Mouse (Mus musculus): ENCODE results near the gene Tgfbr3l. TPM values are rescaled to one million over a fixed set of nuclear protein-coding genes. Genes with fewer than 3 reads are reported as not detected.

The Tgfbr3l gene
- total and polyA plus RNA-seq, 2 experiments = 4.2 to 35.1 TPM

DNA sequence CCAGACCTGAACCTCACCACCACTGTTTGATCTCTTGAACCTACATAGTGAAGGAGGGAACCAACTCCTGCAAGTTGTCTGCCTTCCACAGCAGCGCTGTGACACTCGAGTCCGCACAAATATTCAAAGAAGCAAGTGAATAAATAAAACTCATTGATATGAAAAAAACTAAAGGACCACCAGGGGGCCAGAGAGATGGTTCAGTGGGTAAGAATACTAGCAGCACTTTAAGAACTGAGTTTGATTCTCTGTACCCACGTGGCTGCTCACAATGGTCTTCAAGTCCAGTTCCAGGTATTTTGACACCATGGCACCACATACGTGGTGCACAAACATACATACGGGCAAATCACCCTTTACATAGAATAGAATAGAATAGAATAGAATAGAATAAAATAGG lies 36.9 kb upstream of the Tgfbr3l start:
- WGBS = 84% methylated on average over 6 of the region's 6 CpGs
- Histone ChIP-seq H3K36me3 (ENCODE audit: control insufficient read depth, insufficient read depth, low read length) (no peaks in the 10 kb centered on the region), H3K9ac (ENCODE audit: low read depth, low read length) (no peak overlapping the region), H3K27ac (replicated peaks; ENCODE audit: insufficient read depth, low read depth, low read length) (no peak overlapping the region), H3K27me3 (ENCODE audit: control insufficient read depth, insufficient read depth, low read length) (no peaks in the 10 kb centered on the region; the same call in 1 of the 2 replicates), H3K79me2 (ENCODE audit: control insufficient read depth, insufficient read depth, low read length) (no peaks in the 10 kb centered on the region), H3K4me3 (ENCODE audit: insufficient read depth, low read depth, low read length) (no peak overlapping the region), H3K4me1 (ENCODE audit: control insufficient read depth, insufficient read depth, low read length) (peaks cover 11% of the 10 kb centered on the region)
- DNase-seq (ENCODE audit: extremely low read depth, low read depth, low spot score) = no peak
- TF ChIP-seq POLR2A (IDR thresholded peaks at IDR 0.05; ENCODE audit: extremely low read depth, insufficient read depth, low read length) (no peak), CTCF (IDR thresholded peaks at IDR 0.05; ENCODE audit: low read depth, low read length) (no peak)

DNA sequence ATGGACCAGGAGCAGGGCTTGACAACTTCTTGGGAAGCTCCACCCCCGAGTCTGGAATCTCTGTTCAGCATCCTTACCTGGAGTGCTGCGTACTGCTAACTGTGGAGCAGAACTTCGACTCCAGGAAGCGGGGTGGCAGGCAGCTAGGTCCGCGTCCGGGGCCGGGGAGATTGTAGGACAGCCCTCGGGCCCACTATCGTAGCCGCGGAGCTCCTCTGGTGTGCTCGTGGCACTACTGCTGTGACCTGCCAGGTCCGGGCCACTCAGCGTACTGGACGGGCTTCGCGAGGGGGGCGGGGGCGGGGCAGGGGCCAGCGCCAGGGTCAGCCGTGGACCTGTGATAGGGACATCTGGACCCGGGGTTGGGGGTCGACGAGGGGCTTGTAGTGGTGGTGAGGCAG lies 35.2 kb upstream of the Tgfbr3l start:
- Histone ChIP-seq H3K4me3 (ENCODE audit: insufficient read depth, low read depth, low read length) (peak overlapping the region; percentile 39; the same call in 1 of the 2 replicates), H3K9ac (ENCODE audit: low read depth, low read length) (peak overlapping the region; percentile 42), H3K36me3 (ENCODE audit: control insufficient read depth, insufficient read depth, low read length) (no peaks in the 10 kb centered on the region), H3K27me3 (ENCODE audit: control insufficient read depth, insufficient read depth, low read length) (peaks cover 11% of the 10 kb centered on the region), H3K27ac (replicated peaks; ENCODE audit: insufficient read depth, low read depth, low read length) (no peak overlapping the region), H3K79me2 (ENCODE audit: control insufficient read depth, insufficient read depth, low read length) (no peaks in the 10 kb centered on the region), H3K4me1 (ENCODE audit: control insufficient read depth, insufficient read depth, low read length) (peaks cover 11% of the 10 kb centered on the region)
- no peak for DNase-seq (ENCODE audit: extremely low read depth, low read depth, low spot score)
- no peak for TF ChIP-seq CTCF (IDR thresholded peaks at IDR 0.05; ENCODE audit: low read depth, low read length)
- TF ChIP-seq POLR2A (IDR thresholded peaks at IDR 0.05; ENCODE audit: extremely low read depth, insufficient read depth, low read length) = no peak
- under 1% methylated on average over 25 of the region's 25 CpGs for WGBS

DNA sequence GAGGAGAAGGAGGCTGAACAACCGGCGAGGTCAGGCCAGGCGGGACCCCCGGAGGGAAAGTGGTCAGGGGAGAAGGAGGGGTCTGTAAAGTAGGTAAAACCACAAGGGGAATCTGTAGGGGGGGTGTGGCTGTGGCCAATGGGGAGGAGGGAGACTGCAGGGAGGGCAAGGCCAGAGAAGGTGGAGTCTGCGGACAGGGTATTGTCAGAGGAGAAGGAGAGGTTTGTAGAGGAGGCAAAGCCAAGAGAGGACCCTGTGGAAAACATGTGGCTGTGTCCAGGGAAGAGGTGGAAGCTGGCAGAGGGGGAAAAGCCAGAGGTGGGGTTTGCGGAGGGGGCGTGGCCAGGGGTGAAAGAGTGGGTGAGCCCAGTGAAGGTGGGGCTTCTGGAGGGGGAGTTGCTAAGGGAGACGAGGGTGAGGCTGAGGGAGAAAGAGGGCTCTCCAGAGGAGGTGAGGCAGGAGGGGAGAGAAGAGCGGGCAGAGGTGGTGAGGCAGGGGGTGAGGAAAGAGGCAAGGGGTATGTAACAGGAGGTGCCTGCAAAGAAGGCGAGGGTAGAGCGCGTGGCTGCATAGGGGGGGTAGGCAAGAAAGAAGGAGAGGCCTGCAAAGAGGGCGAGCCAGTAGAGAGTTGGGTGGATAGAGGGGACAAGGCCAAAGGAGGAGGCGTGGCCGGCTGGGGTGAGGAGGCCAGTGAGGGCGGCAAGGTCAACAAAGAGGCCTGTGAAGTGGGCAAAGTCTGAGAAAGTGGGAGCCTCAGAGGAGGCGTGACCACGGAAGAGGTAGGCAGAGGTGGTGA lies 34.6 kb upstream of the Tgfbr3l start:
- 2% methylated on average over 18 of the region's 18 CpGs for WGBS
- Histone ChIP-seq H3K9ac (ENCODE audit: low read depth, low read length) (peak overlapping the region; percentile 29), H3K36me3 (ENCODE audit: control insufficient read depth, insufficient read depth, low read length) (no peaks in the 10 kb centered on the region), H3K27ac (replicated peaks; ENCODE audit: insufficient read depth, low read depth, low read length) (0 out of 2 replicates have a peak overlapping the region, but pooled peaks have one; percentile 8), H3K4me3 (ENCODE audit: insufficient read depth, low read depth, low read length) (peak overlapping the region; percentile 39), H3K4me1 (ENCODE audit: control insufficient read depth, insufficient read depth, low read length) (peaks cover 11% of the 10 kb centered on the region), H3K27me3 (ENCODE audit: control insufficient read depth, insufficient read depth, low read length) (peaks cover 11% of the 10 kb centered on the region), H3K79me2 (ENCODE audit: control insufficient read depth, insufficient read depth, low read length) (no peaks in the 10 kb centered on the region)
- TF ChIP-seq POLR2A (IDR thresholded peaks at IDR 0.05; ENCODE audit: extremely low read depth, insufficient read depth, low read length) = no peak
- TF ChIP-seq CTCF (IDR thresholded peaks at IDR 0.05; ENCODE audit: low read depth, low read length) = no peak
- peak; percentile 74 for DNase-seq (ENCODE audit: extremely low read depth, low read depth, low spot score)

DNA sequence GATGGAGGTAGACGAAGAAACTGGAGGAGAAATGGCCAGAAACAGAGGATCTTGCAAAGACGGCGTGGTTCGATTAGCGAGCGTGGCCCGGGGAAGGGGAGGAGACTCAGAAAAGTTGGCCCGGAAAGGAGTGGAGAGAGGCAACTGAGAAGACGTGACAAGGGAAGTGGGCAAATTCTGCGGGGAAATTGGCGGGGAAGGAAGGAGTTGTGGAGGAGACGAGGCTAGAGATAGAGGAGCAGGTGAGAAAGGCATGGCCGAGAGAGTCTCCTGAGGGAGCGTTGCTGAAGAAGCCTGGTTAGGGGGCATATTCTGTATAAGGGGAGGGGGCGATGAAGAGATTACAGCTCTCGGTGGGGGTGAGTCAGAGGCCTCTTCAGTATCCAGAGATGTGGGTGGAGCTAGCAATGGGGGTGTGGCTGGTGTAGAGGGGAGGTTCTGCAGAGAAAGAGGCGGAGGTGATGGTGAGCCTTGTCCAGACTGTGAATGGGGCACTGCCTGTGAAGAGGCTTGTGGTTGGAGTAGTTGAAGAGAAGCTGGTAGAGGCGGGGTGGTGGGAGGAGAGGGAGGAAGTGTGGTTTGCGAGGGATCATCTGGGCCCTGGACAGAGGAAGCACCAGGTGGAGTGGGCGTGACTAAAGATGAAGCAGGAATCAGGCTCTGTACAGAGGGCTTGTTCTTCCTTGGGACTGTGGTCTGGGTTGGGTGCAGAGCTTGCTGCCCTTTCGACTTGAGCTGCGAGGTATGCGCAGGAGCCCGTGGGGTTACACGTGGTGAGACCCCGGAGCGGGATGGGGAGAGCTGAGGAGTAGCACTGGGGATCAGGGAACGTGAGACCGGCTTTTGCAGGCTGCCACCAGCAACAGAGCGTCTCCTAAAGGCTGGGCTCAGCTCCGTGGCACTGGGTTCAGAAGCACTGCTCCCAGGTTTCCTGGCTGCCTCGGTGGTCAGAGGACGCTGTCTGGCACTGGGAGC lies 33.7 kb upstream of the Tgfbr3l start:
- H3K4me3 ChIP-seq (ENCODE audit: insufficient read depth, low read depth, low read length) = peak overlapping the region; percentile 39
- peaks cover 11% of the 10 kb centered on the region for H3K27me3 ChIP-seq (ENCODE audit: control insufficient read depth, insufficient read depth, low read length)
- no peaks in the 10 kb centered on the region for H3K36me3 ChIP-seq (ENCODE audit: control insufficient read depth, insufficient read depth, low read length)
- TF ChIP-seq POLR2A (IDR thresholded peaks at IDR 0.05; ENCODE audit: extremely low read depth, insufficient read depth, low read length) (no peak), CTCF (IDR thresholded peaks at IDR 0.05; ENCODE audit: low read depth, low read length) (no peak)
- peak; percentile 65 for DNase-seq (ENCODE audit: extremely low read depth, low read depth, low spot score)
- no peaks in the 10 kb centered on the region for H3K79me2 ChIP-seq (ENCODE audit: control insufficient read depth, insufficient read depth, low read length)
- peaks cover 11% of the 10 kb centered on the region for H3K4me1 ChIP-seq (ENCODE audit: control insufficient read depth, insufficient read depth, low read length)
- 14% methylated on average over 33 of the region's 33 CpGs for WGBS
- no peak overlapping the region for H3K27ac ChIP-seq (replicated peaks; ENCODE audit: insufficient read depth, low read depth, low read length)
- H3K9ac ChIP-seq (ENCODE audit: low read depth, low read length) = peak overlapping the region; percentile 29

DNA sequence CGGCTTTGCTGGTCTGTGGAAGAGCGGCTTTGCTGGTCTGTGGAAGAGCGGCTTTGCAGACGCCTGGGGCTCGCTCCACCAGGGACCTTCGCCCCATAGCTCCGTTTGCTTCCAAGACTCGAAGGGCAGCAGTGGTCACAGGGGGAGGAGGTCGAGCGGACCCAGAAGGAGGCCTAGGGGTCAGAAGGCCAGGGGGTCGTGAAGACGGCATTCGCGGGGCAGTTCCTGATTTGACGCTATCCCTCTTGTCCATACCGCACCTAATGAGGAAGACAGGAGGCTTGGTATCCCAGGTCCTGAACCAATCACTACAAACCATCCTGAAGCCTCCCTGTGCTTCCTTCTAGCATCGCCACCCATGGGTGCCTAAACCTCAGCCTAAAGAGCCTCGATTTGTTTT lies 31.7 kb upstream of the Tgfbr3l start:
- no peak overlapping the region for H3K4me3 ChIP-seq (ENCODE audit: insufficient read depth, low read depth, low read length)
- TF ChIP-seq CTCF (IDR thresholded peaks at IDR 0.05; ENCODE audit: low read depth, low read length) (no peak), POLR2A (IDR thresholded peaks at IDR 0.05; ENCODE audit: extremely low read depth, insufficient read depth, low read length) (no peak)
- peaks cover 11% of the 10 kb centered on the region for H3K27me3 ChIP-seq (ENCODE audit: control insufficient read depth, insufficient read depth, low read length)

More for the DNA sequence above, 31.7 kb upstream of the Tgfbr3l start:
- H3K9ac ChIP-seq (ENCODE audit: low read depth, low read length) = no peak overlapping the region
- no peak for DNase-seq (ENCODE audit: extremely low read depth, low read depth, low spot score)
- no peaks in the 10 kb centered on the region for H3K79me2 ChIP-seq (ENCODE audit: control insufficient read depth, insufficient read depth, low read length)
- no peaks in the 10 kb centered on the region for H3K36me3 ChIP-seq (ENCODE audit: control insufficient read depth, insufficient read depth, low read length)
- no peak overlapping the region for H3K27ac ChIP-seq (replicated peaks; ENCODE audit: insufficient read depth, low read depth, low read length)
- 33% methylated on average over 18 of the region's 18 CpGs for WGBS
- peaks cover 11% of the 10 kb centered on the region for H3K4me1 ChIP-seq (ENCODE audit: control insufficient read depth, insufficient read depth, low read length)

Measured in liver, adult 2 months (tissue).